Mouse (Mus musculus): ENCODE measurements at regions not wholly inside any gene's neighbourhood (a gene's known extent, or its start where the extent isn't known, plus 50 kb on each side); places are given as distances from the start of the nearest gene placed in this dataset.

DNA sequence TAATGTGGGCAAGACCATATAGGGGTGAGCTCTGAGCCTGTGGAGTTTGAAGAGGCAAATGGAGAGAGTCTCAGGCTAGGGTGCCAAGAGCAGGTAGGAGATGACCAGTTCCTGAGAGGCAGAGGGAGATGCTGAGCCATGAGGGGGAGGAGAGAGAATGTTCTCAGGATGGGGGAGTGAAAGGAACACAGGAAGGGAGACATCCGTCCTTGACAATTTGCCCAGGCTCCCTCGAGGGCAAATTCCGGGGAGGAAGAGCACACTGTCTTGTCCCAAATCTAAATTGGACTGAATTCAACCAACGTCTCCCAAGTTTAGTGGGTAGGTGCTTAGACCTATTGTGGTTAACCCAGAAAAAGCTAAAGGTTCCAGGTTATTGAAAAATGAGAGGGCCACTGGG lies 81.2 kb upstream of the Nck2 start:
- ATAC-seq (ENCODE audit: insufficient number of reproducible peaks, low FRiP score, low TSS enrichment), result no peak

DNA sequence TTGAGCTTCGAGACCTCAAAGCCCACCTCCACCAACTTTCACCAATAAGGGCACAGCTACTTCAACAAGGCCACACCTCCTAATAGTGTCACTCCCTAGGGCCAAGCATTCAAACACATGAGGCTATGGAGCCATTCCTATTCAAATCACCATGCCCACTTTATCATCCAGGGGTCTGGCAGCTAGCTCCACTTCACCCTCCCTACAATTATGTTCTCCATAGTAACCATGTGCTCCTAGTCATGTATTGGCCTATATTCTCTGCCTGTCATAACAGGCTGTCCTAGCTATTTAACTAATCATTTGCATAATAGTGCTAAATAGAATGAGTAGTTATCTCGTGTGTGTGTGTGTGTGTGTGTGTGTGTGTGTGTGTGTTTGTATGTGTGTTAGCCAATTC lies 77.9 kb upstream of the Nck2 start:
- ATAC-seq (ENCODE audit: insufficient number of reproducible peaks, low FRiP score, low TSS enrichment), result no peak

DNA sequence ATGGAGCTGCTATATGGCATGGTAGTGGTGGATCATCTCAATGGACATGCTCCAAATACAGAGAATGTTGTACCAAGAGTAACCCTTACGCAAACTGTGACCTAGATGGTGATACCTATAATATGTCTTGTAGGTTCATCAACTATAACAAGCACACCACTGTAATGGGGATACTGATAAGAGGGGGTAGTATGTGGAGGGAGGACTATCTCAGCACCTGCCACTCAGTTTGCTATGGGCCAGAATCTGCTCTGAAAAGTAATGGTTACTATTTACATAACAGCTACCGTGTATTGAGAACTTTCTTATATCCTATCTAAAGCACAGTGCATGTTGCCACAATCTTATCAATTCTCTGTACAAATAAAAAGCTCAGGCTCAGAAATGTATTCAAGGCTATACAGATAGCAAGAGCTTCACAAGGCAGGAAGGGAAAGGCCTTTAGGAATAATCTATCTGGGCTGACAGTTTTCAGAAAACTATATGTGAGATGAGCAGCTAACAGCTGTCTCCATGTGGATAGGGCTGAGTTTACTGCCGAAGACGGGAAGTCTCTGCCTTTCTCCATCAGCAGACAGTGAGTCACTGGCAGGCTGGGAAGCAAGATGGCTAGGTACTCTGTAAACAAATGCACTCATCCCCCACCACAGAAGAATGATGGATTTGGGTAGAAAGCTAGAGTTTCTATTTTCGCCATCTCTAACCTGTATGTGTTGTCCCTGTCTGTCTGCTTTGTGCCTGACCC lies 77.1 kb upstream of the Nck2 start:
- ATAC-seq (ENCODE audit: insufficient number of reproducible peaks, low FRiP score, low TSS enrichment), result no peak

DNA sequence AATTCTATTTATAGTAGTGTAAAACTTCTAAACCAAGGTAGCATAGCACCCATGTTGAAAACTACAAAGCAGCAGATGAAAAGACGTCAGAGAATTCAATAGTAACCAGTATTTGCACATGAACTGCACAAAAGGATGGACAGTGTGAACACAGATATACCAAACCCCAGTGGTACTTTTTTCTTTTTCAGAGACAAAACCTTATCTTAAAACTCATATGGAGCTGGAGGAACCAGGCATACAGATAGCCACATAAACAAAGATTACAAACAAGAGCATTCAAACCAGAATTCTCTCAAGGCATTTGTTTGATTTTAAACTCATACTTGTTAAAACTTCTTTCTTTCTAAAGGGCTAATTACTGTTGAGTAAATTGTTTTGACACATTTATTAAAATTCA lies 72.5 kb upstream of the Nck2 start:
- ATAC-seq (ENCODE audit: insufficient number of reproducible peaks, low FRiP score, low TSS enrichment), result no peak

DNA sequence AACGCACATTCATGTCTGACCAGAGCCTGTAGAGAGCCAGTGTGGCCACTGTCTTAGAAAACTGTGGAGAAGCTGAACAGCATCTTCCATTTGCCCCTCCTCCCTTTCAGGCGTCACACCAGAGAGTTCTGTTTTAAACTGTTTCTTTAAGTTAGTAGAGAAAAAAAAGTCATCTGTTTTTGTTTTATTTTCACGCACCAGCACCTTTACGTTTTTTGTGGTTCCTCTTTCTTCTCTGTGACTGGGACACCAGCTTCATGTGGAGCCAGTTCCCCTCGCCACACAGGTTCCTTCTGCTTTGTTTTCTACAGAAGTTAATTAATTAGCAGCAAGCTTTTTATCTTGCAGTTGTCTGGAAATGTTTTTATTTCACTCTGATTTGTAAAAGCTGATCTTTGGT lies 69.4 kb upstream of the Nck2 start:
- no peak for ATAC-seq (ENCODE audit: insufficient number of reproducible peaks, low FRiP score, low TSS enrichment)

DNA sequence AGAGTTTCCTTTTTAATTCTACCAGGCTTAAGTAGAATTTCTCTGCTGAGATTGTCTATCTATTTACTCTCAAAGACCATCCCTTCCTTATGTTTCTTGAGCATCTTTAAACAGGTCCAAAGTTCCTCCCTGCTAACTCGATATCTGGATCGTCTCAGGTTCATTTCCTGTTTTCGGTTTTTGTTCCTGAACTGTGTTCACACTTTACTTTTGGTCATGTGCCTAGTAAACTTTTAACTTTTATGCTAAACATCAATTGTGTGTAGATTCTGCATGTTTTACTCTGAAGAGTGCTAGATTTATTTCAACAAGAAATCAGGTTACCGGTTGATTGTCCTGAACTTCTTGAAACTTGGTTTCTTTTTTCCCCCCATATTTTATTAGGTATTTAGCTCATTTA lies 68.5 kb upstream of the Nck2 start:
- no peak for ATAC-seq (ENCODE audit: insufficient number of reproducible peaks, low FRiP score, low TSS enrichment)

DNA sequence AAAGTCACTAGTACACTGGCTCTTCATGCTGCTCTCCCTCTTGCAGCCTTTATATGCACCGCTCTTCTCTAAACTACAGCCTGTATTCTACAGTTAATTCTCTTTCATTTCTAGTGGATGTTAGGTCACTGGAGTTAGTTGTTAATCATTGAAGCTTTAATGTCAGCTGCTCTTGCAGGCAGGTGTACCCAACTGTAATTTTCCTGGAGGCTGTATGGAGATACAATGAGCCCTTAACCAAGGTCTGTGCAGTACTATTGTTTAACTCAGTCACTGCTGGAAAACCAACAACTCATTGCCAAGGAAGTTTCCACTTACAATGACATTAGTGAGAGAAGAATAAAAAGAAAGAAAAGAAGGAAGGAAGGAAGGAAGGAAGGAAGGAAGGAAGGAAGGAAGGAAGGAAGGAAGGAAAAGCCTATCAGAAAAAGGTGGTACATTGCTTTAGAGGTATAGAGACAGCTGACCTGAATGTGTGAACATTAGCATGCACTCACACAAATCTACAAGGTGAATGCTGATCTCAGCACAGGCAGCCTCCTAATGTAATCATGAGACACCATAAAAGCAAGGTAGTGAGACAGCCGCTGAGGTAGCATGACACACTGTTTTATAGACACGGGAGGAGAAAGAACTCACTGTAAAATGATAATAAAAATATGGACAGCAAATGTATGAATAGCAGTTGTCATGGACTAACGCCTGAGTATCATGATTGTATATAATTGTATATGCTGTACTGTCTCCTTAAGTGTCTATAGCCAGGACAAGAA lies 66.7 kb upstream of the Nck2 start:
- ATAC-seq (ENCODE audit: insufficient number of reproducible peaks, low FRiP score, low TSS enrichment), result no peak

DNA sequence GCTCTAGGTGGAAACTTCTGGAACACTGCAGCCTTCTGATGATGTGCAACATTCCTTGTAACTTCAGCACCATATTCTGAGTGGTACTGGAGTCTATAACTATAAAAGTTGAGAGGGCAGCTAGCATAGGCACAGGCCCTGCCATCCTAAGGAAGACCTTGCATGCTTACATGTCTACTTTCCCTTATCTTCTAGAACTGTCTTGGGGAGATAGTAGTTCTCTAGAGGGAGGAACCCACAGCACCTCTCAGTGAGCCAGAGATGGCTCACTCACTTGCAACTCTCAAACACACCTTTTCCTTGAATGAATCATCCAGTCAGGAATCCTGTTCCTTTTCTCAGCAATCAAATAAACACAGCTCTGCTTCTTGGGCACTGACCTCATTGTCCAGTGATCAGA lies 59.4 kb upstream of the Nck2 start:
- no peak for ATAC-seq (ENCODE audit: insufficient number of reproducible peaks, low FRiP score, low TSS enrichment)

DNA sequence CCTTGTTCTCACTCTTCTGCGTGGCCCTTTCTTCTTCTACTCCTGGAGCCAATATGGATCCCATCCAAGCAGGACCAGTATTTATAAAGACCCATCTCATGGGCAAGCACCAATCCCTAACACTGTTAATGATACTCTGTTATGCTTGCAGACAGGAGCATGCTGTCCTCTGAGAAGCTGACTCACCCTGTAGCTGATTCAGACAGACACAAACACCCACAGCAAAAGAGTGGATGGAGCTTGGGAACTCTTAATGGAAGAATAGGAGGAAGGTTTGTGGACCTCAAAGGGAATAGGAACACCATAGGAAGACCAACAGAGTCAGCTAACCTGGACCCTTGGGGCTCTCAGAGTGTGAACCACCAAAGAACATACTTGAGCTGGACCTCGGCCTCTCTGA lies 50.3 kb upstream of the Nck2 start:
- no peak for ATAC-seq (ENCODE audit: insufficient number of reproducible peaks, low FRiP score, low TSS enrichment)
